Mouse (Mus musculus) cortical plate, adult 2 months (tissue): ENCODE data around the gene Ltb4r2.

Source experiments
- CTCF ChIP-seq: fragments of 200-500 bp; IDR thresholded peaks from 2 replicates; pipeline ENCODE4 v1.5.1; 2011; ENCODE audit warnings: mild to moderate bottlenecking, control low read depth, low read length; ENCODE audit not compliant: insufficient read depth; ENCODE audit errors: extremely low read depth
- POLR2A ChIP-seq: fragments of 200-500 bp; IDR thresholded peaks from 2 replicates; pipeline ENCODE4 v1.6.1; 2011; ENCODE audit warnings: mild to moderate bottlenecking, low read length, control low read depth; ENCODE audit not compliant: insufficient read depth; ENCODE audit errors: extremely low read depth

DNA sequence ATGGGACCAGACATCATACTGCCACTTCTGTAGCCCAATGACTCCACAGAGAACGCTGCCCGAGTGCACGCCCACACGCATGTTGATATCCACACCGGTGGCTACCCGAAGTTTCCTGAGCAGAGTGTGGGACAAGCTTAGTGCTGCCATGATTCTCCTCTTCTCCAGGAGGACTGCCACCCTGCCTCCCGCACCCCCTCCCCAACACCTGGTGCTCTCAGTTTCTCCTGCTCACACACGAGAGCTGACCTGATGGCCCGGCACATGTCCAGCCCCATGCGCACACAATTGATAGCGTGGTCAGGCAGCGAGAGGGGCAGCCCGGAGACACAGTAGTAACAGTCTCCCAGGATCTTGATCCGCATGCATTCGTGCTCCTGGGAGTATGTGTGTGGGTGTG, 17.5 kb downstream of the Ltb4r2 start:
- TF ChIP-seq CTCF (no peak), POLR2A (no peak)
